8 mouse cellular contexts compared by ENCODE assay signal in genomic region chr10:111472686-111473510, GRCm38 (mm10). TPM values are rescaled to one million over a fixed set of nuclear protein-coding genes. Genes with fewer than 3 reads are reported as not detected.
DNase-seq lines count a peak whose midpoint lies in the region; ATAC-seq and TF ChIP-seq lines count a peak whose summit lies in the region.

Gene Nap1l1 (plus strand): TSS chr10:111473223.

- no peak for TF ChIP-seq CTCF in MEL (IDR thresholded peaks at IDR 0.05 in 2 of 3, conservative IDR thresholded peaks at IDR 0.05 in 1 of 3; ENCODE audit: control insufficient read depth in 1 of 3, insufficient read depth in 1 of 3, low read depth in 2 of 3, low read length in 3 of 3, poor library complexity in 1 of 3, severe bottlenecking in 1 of 3)
- no peak for TF ChIP-seq CTCF in cerebellum, adult 2 months (IDR thresholded peaks at IDR 0.05; ENCODE audit: borderline replicate concordance, insufficient read depth, low read depth, low read length)
- TF ChIP-seq CTCF in forebrain, postnatal 0 days (IDR thresholded peaks at IDR 0.05; ENCODE audit: low read depth) = peak; percentile 44

- peaks cover 0 to 52% of the 10 kb centered on the region in 2 experiments for H3K36me3 ChIP-seq in MEL (ENCODE audit: control insufficient read depth in 1 of 2, insufficient read depth in 2 of 2, low read length in 2 of 2)
- H3K36me3 ChIP-seq in forebrain, postnatal 0 days (ENCODE audit: insufficient read depth) = no peaks in the 10 kb centered on the region
- no peaks in the 10 kb centered on the region for H3K36me3 ChIP-seq in lung, embryonic 15.5 days

- peak; percentile 97 for DNase-seq in MEL (ENCODE audit: low read depth, low spot score)
- peak; percentile 98 for DNase-seq in cerebellum, adult 2 months
- DNase-seq in forebrain, postnatal 0 days = peak; percentile 99
- DNase-seq in heart, postnatal 4 days = peak; percentile 98
- peak; percentile 96 to 97 for DNase-seq in layer of hippocampus, adult 8-10 months (ENCODE audit: low spot score in 2 of 2)
- DNase-seq in ovary, adult 18-20 months (ENCODE audit: low spot score) = peak; percentile 98
- DNase-seq in thymus, postnatal 0 days (ENCODE audit: low spot score) = peak; percentile 98

- peak within 1 kb of the TSS; percentile 98 for H3K9ac ChIP-seq in MEL (ENCODE audit: control insufficient read depth, low read depth, low read length, poor library complexity, severe bottlenecking)
- peak within 1 kb of the TSS; percentile 90 for H3K9ac ChIP-seq in forebrain, postnatal 0 days
- H3K9ac ChIP-seq in lung, embryonic 15.5 days = peak within 1 kb of the TSS; percentile 99

- no peaks in the 10 kb centered on the region for H3K27me3 ChIP-seq in MEL (ENCODE audit: control insufficient read depth in 1 of 2, insufficient read depth in 2 of 2, low read length in 2 of 2)
- no peaks in the 10 kb centered on the region for H3K27me3 ChIP-seq in cerebellum, adult 2 months (ENCODE audit: control insufficient read depth, insufficient read depth, low read length)
- H3K27me3 ChIP-seq in forebrain, postnatal 0 days (ENCODE audit: insufficient read depth, low read length) = no peaks in the 10 kb centered on the region
- no peaks in the 10 kb centered on the region for H3K27me3 ChIP-seq in lung, embryonic 15.5 days

- H3K4me2 ChIP-seq in forebrain, postnatal 0 days (ENCODE audit: low read depth) = peak within 1 kb of the TSS; percentile 77
- peak within 1 kb of the TSS; percentile 86 for H3K4me2 ChIP-seq in lung, embryonic 15.5 days

- WGBS in cerebellum, adult 2 months = under 1% methylated on average over 76 of the region's 80 CpGs
- under 1% methylated on average over 69 of the region's 80 CpGs for WGBS in forebrain, postnatal 0 days
- WGBS in lung, embryonic 15.5 days = under 1% methylated on average over 66 of the region's 80 CpGs

- ATAC-seq in forebrain, postnatal 0 days = peak; percentile 100
- ATAC-seq in lung, embryonic 15.5 days (ENCODE audit: borderline replicate concordance, extremely low read depth, low FRiP score, low TSS enrichment) = peak; percentile 99

- TF ChIP-seq POLR2A in MEL (IDR thresholded peaks at IDR 0.05; ENCODE audit: control insufficient read depth in 1 of 2, insufficient read depth in 1 of 2, low read depth in 1 of 2, low read length in 2 of 2, poor library complexity in 1 of 2) = peak; percentile 77
- peak; percentile 71; the same call in 1 of the 2 replicates for TF ChIP-seq POLR2A in cerebellum, adult 2 months (IDR thresholded peaks at IDR 0.05; ENCODE audit: borderline replicate concordance, insufficient read depth, low read length)

- no peaks in the 10 kb centered on the region for H3K9me3 ChIP-seq in MEL (replicated peaks; ENCODE audit: insufficient read depth, low read length)
- no peaks in the 10 kb centered on the region for H3K9me3 ChIP-seq in forebrain, postnatal 0 days (ENCODE audit: low read length)
- no peaks in the 10 kb centered on the region for H3K9me3 ChIP-seq in lung, embryonic 15.5 days

- peaks cover 26 to 40% of the 10 kb centered on the region in 2 experiments for H3K4me1 ChIP-seq in MEL (ENCODE audit: control insufficient read depth in 1 of 2, insufficient read depth in 2 of 2, low read length in 2 of 2)
- H3K4me1 ChIP-seq in cerebellum, adult 2 months (ENCODE audit: control insufficient read depth, insufficient read depth, low read length) = peaks cover 6% of the 10 kb centered on the region
- peaks cover 25% of the 10 kb centered on the region for H3K4me1 ChIP-seq in forebrain, postnatal 0 days (ENCODE audit: insufficient read depth)
- H3K4me1 ChIP-seq in lung, embryonic 15.5 days = peaks cover 41% of the 10 kb centered on the region

- H3K4me3 ChIP-seq in MEL (ENCODE audit: control insufficient read depth in 1 of 2, insufficient read depth in 1 of 2, low read depth in 2 of 2, low read length in 2 of 2) = peak within 1 kb of the TSS; percentile 80 to 94
- H3K4me3 ChIP-seq in cerebellum, adult 2 months (replicated peaks; ENCODE audit: insufficient read depth, low read depth, low read length) = peak within 1 kb of the TSS; percentile 96
- H3K4me3 ChIP-seq in forebrain, postnatal 0 days (ENCODE audit: low read depth, low read length) = peak within 1 kb of the TSS; percentile 98
- peak within 1 kb of the TSS; percentile 96 for H3K4me3 ChIP-seq in lung, embryonic 15.5 days

- TF ChIP-seq RAD21 in MEL (IDR thresholded peaks at IDR 0.05; ENCODE audit: low read depth, low read length) = no peak

- peak within 1 kb of the TSS; percentile 73 for H3K27ac ChIP-seq in MEL (ENCODE audit: control insufficient read depth, low read depth, low read length)
- H3K27ac ChIP-seq in cerebellum, adult 2 months (ENCODE audit: insufficient read depth, low read length) = peak within 1 kb of the TSS; percentile 83
- H3K27ac ChIP-seq in forebrain, postnatal 0 days (ENCODE audit: low read depth, low read length) = peak within 1 kb of the TSS; percentile 99
- peak within 1 kb of the TSS; percentile 91 for H3K27ac ChIP-seq in lung, embryonic 15.5 days

- TF ChIP-seq EP300 in MEL (IDR thresholded peaks at IDR 0.05; ENCODE audit: low read depth in 1 of 2, low read length in 2 of 2) = no peak; a peak in 1 of 4 replicates

- peaks cover 46% of the 10 kb centered on the region for H3K79me2 ChIP-seq in MEL (ENCODE audit: control insufficient read depth, insufficient read depth, low read length, poor library complexity)

TF ChIP-seq in MEL, 35 proteins besides CTCF, POLR2A, EP300 and RAD21:
- TF ChIP-seq TCF12 (IDR thresholded peaks at IDR 0.05; ENCODE audit: low read depth, low read length) (peak; percentile 26; the same call in 1 of the 2 replicates), NELFE (IDR thresholded peaks at IDR 0.05; ENCODE audit: low read depth, low read length) (peak; percentile 73; the same call in 1 of the 2 replicates), GATA1 (IDR thresholded peaks at IDR 0.05; ENCODE audit: low read depth, low read length) (no peak), MAZ (IDR thresholded peaks at IDR 0.05; ENCODE audit: low read depth, low read length) (no peak; the same call in 1 of the 2 replicates), NRF1 (IDR thresholded peaks at IDR 0.05; ENCODE audit: insufficient read depth, low read depth, low read length, poor library complexity, severe bottlenecking) (peak; percentile 56; the same call in 1 of the 2 replicates), CHD2 (IDR thresholded peaks at IDR 0.05; ENCODE audit: low read length) (no peak), ZNF384 (IDR thresholded peaks at IDR 0.05; ENCODE audit: low read depth, low read length) (no peak), E2F4 (IDR thresholded peaks at IDR 0.05; ENCODE audit: borderline replicate concordance, low read depth, low read length) (peak; percentile 82; the same call in 1 of the 2 replicates), HCFC1 (IDR thresholded peaks at IDR 0.05; ENCODE audit: low read depth, low read length) (peak; percentile 70), ELF1 (IDR thresholded peaks at IDR 0.05; ENCODE audit: low read depth, low read length) (no peak), POLR2AphosphoS2 (IDR thresholded peaks at IDR 0.05; ENCODE audit: low read length) (0 out of 2 replicates have a peak, but pooled peaks have one; percentile 22), SIN3A (IDR thresholded peaks at IDR 0.05; ENCODE audit: low read length) (peak; percentile 40), TBP (IDR thresholded peaks at IDR 0.05; ENCODE audit: low read depth, low read length) (peak; percentile 77), ZMIZ1 (IDR thresholded peaks at IDR 0.05; ENCODE audit: low read depth, low read length) (peak; percentile 67; the same call in 1 of the 2 replicates)

RNA-seq across cellular contexts. Expression of gene Nap1l1, which starts in this region (rescaled TPM):
- total RNA-seq in MEL (2012; rRNA removed) = 183 and 220 TPM in 2 replicates
- polyA plus RNA-seq in MEL (2012; ENCODE audit: insufficient read depth in 1 of 2, insufficient read length in 2 of 2, low read depth in 1 of 2, low replicate concordance in 2 of 2, missing spikeins in 1 of 2) = 100 to 1,000 TPM; 296 to 591 TPM
- polyA plus RNA-seq in cerebellum, adult 2 months (2012; rRNA removed) = 108 and 117 TPM in 2 replicates
- total RNA-seq in forebrain, postnatal 0 days (2014; rRNA removed) = 114 and 121 TPM in 2 replicates
- polyA plus RNA-seq in forebrain, postnatal 0 days (2015; fragmentation: Nextera tagmentation; extraction: Ambion mirVana) = 162 and 189 TPM in 2 replicates
- 100 to 1,000 TPM; 119 to 120 TPM for total RNA-seq in heart, postnatal 4 days (2021)
- total RNA-seq in layer of hippocampus, adult 8-10 months (2022) = 100 to 1,000 TPM; 154 to 164 (median 156) TPM
- polyA plus RNA-seq in lung, embryonic 15.5 days (2015; fragmentation: Nextera tagmentation; extraction: Ambion mirVana) = 252 and 267 TPM in 2 replicates
- polyA plus RNA-seq in thymus, postnatal 0 days (2015; fragmentation: Nextera tagmentation; extraction: Ambion mirVana) = 222 and 227 TPM in 2 replicates

Comparison
In these comparisons a context has a peak if more than half of its experiments do, and no peak if none do; other contexts are left out.
1. Peak in every context shown above with its lines: DNase-seq, ATAC-seq, H3K4me3 ChIP-seq and H3K27ac ChIP-seq.